Mouse (Mus musculus) lung, postnatal 0 days (tissue): ENCODE results near the gene Uevld.

Source experiments
- CTCF ChIP-seq: IDR thresholded peaks from 2 replicates; pipeline ENCODE4 v1.5.1; 2016; ENCODE audit warnings: antibody characterized with exemption, mild to moderate bottlenecking
- EP300 ChIP-seq: IDR thresholded peaks from 2 replicates; pipeline ENCODE4 v1.6.1; 2016; ENCODE audit warnings: antibody characterized with exemption, mild to moderate bottlenecking, control low read depth

DNA sequence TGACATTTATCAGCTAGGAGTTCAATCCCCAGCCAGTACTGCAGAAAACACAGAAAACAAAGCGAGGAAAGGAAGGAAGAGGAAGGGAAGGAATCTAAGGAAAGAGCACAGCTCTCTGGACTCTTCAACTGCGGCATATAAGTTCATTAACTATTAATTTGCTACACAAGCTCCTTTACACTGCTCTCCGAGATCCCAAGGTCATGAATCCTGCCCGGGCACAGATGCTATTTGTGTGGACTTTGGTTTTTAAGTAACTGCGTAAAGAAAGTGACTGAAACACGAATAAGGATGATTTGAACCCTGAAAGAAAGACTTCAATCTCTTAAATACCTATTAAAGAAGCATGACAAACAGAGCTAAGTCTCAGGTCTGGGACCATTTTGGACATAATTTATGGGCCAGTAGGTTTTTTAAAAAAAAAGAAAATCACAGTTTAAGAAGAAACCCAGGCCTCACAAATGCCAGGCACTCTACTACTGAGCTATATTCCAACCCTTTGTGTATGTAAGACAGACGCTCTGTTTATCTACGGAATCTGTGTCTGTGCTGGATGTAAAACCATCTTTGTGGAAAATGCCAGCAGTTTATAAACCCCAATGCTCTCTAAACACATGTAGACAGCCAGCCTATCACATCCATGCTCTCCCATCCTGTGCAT, 41.8 kb upstream of the Uevld start:
- no peak for TF ChIP-seq CTCF
- no peak for TF ChIP-seq EP300
